Mouse (Mus musculus): ENCODE data around the gene Crtc2.

- no peak for TF ChIP-seq CTCF (IDR thresholded peaks at IDR 0.05; ENCODE audit: borderline replicate concordance, insufficient read depth, low read length)
- no peak for TF ChIP-seq POLR2A (IDR thresholded peaks at IDR 0.05; ENCODE audit: low read depth, low read length)
These were observed 5.2 kb upstream of the Crtc2 start for GRCm38 (mm10) chr3:90248746-90249100.
